Mouse (Mus musculus): Measurements from ENCODE around the gene Selenoo. TPM values are rescaled to one million over a fixed set of nuclear protein-coding genes. Genes with fewer than 3 reads are reported as not detected.

Gene Selenoo
- total and polyA plus RNA-seq, 2 experiments, result 91.0 to 122 TPM

DNA sequence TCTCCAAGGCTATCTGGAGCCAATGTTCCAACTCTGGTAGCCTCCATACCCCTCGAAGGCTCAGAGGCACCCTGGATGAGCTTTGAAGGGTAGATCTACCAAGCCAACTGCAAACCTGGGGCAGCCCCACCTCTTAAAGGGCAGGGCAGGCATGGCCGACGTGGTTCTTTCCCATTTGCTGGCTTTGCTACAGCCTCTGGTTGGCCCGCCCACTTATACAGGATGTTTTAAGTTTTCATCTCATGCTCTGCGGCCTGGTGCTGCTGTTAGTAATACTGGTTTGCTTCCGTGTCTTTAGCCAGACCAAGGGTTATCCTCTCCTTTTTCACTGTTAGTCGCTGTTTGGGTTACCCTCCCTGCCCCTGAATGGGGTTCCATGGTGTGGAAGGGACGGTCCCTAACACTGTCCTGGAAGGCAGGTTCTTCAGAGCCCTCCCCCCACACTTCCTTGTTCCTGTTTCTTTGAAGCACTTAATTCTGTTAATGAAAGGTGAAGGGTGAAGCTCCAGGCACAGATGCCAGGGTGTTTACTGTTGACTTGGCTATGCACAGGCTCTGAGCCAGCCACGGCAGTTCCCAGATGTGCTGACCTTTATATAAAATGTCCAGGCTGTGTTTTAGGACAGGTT lies 10.6 kb upstream of the Selenoo start:
- peaks cover 4% of the 10 kb centered on the region; the same call in 1 of the 2 replicates for H3K36me3 ChIP-seq (ENCODE audit: control insufficient read depth, insufficient read depth, low read length)
- peaks cover 17% of the 10 kb centered on the region for H3K4me1 ChIP-seq (ENCODE audit: control insufficient read depth, insufficient read depth, low read length)
- WGBS, result 5% methylated on average over 9 of the region's 9 CpGs
- DNase-seq (ENCODE audit: extremely low read depth, low read depth, low spot score), result peak; percentile 88
- H3K27ac ChIP-seq (replicated peaks; ENCODE audit: insufficient read depth, low read depth, low read length), result peak overlapping the region; percentile 97
- no peaks in the 10 kb centered on the region for H3K27me3 ChIP-seq (ENCODE audit: control insufficient read depth, insufficient read depth, low read length)
- H3K79me2 ChIP-seq (ENCODE audit: control insufficient read depth, insufficient read depth, low read length), result peaks cover 21% of the 10 kb centered on the region; the same call in 1 of the 2 replicates
- peak overlapping the region; percentile 96 for H3K4me3 ChIP-seq (ENCODE audit: insufficient read depth, low read depth, low read length)
- peak overlapping the region; percentile 96 for H3K9ac ChIP-seq (ENCODE audit: low read depth, low read length)
- TF ChIP-seq CTCF (IDR thresholded peaks at IDR 0.05; ENCODE audit: low read depth, low read length), result no peak
- peak; percentile 82 for TF ChIP-seq POLR2A (IDR thresholded peaks at IDR 0.05; ENCODE audit: extremely low read depth, insufficient read depth, low read length)

DNA sequence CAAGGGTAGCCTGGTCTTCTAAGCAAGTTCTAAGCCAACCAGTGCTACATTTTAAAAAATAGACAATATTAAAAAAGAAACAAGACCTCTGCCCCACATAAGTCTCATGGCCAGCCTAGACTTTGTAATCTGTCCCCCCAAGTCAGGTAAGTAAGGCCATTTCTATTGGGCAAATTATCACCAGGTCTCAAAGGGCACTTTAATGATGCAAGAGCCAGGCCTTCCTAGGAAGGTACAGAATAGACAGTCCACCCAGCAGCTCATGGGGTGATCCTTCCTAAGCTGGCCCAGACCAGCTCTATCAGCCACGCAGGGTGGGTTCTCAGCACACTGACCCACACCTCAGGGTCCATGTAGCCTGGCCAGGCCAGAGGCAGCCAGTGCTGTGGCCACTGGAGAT lies 5.0 kb upstream of the Selenoo start:
- H3K36me3 ChIP-seq (ENCODE audit: control insufficient read depth, insufficient read depth, low read length), result peaks cover 12% of the 10 kb centered on the region; the same call in 1 of the 2 replicates
- H3K79me2 ChIP-seq (ENCODE audit: control insufficient read depth, insufficient read depth, low read length), result peaks cover 7% of the 10 kb centered on the region; the same call in 1 of the 2 replicates
- peak overlapping the region; percentile 94 for H3K27ac ChIP-seq (replicated peaks; ENCODE audit: insufficient read depth, low read depth, low read length)
- no peak overlapping the region for H3K4me3 ChIP-seq (ENCODE audit: insufficient read depth, low read depth, low read length)
- TF ChIP-seq POLR2A (IDR thresholded peaks at IDR 0.05; ENCODE audit: extremely low read depth, insufficient read depth, low read length) (no peak), CTCF (IDR thresholded peaks at IDR 0.05; ENCODE audit: low read depth, low read length) (no peak)
- 33% methylated on average over 1 of the region's 1 CpGs for WGBS
- no peaks in the 10 kb centered on the region for H3K27me3 ChIP-seq (ENCODE audit: control insufficient read depth, insufficient read depth, low read length)
- peak; percentile 91 for DNase-seq (ENCODE audit: extremely low read depth, low read depth, low spot score)
- H3K9ac ChIP-seq (ENCODE audit: low read depth, low read length), result peak overlapping the region; percentile 54
- H3K4me1 ChIP-seq (ENCODE audit: control insufficient read depth, insufficient read depth, low read length), result peaks cover 28% of the 10 kb centered on the region

DNA sequence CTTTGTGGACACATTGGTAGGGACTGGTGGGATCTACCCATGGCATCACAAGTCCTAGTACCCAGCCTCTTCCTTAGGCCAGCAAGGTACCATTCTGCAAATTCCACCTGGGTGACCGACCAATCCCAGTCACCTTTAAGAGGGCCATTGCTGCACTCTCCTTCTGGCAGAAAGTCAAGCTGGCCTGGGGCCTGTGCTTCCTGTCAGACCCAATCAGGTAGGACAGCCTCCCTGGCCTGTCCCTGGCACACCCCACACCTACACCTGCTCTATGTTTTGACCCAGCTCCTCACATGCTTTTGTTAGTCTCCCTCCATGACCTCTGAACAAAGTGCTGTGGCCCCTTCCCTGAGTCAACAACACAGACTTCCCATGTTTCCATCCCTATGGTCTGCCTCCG lies 4.1 kb upstream of the Selenoo start:
- DNase-seq (ENCODE audit: extremely low read depth, low read depth, low spot score), result peak; percentile 61
- peaks cover 9% of the 10 kb centered on the region; the same call in 1 of the 2 replicates for H3K36me3 ChIP-seq (ENCODE audit: control insufficient read depth, insufficient read depth, low read length)

DNA sequence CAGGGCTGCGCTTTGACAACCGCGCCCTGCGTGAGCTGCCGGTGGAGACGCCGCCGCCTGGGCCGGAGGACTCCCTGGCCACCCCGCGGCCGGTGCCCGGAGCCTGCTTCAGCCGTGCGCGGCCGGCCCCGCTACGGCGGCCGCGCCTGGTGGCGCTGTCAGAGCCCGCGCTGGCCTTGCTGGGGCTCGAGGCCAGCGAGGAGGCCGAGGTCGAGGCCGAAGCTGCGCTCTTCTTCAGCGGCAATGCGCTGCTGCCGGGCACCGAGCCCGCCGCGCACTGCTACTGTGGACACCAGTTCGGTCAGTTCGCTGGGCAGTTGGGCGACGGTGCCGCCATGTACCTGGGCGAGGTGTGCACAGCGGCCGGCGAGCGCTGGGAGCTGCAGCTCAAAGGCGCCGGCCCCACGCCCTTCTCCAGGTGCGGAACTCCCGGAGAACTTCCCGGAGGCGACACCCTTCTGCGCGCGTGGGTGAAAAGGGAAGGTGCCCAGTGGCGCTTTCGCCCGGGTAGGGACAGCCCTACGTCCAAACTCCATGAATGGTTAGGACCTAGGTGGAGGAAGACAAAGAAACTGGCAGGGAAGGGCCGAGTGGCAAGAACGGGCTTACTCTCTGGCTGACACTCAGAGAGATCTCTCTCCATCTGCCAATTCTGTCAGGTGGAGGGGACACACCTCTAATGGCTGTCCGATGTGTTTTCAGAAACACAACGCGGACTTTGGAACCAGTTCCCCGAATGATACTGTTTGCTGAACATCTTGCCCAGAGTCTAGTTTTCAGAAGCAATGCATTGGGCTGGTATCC lies 566 bp downstream of the Selenoo start:
- Histone ChIP-seq H3K27ac (replicated peaks; ENCODE audit: insufficient read depth, low read depth, low read length) (peak overlapping the region; percentile 99), H3K36me3 (ENCODE audit: control insufficient read depth, insufficient read depth, low read length) (peaks cover 21% of the 10 kb centered on the region), H3K79me2 (ENCODE audit: control insufficient read depth, insufficient read depth, low read length) (peaks cover 11% of the 10 kb centered on the region; the same call in 1 of the 2 replicates), H3K4me3 (ENCODE audit: insufficient read depth, low read depth, low read length) (peak overlapping the region; percentile 89), H3K4me1 (ENCODE audit: control insufficient read depth, insufficient read depth, low read length) (peaks cover 20% of the 10 kb centered on the region), H3K27me3 (ENCODE audit: control insufficient read depth, insufficient read depth, low read length) (no peaks in the 10 kb centered on the region), H3K9ac (ENCODE audit: low read depth, low read length) (peak overlapping the region; percentile 99)
- WGBS, result 1% methylated on average over 68 of the region's 68 CpGs
- TF ChIP-seq POLR2A (IDR thresholded peaks at IDR 0.05; ENCODE audit: extremely low read depth, insufficient read depth, low read length), result peak; percentile 44
- TF ChIP-seq CTCF (IDR thresholded peaks at IDR 0.05; ENCODE audit: low read depth, low read length), result no peak
- peak; percentile 99 for DNase-seq (ENCODE audit: extremely low read depth, low read depth, low spot score)

More for the DNA sequence above, 4.1 kb upstream of the Selenoo start:
- Histone ChIP-seq H3K27ac (replicated peaks; ENCODE audit: insufficient read depth, low read depth, low read length) (peak overlapping the region; percentile 83), H3K79me2 (ENCODE audit: control insufficient read depth, insufficient read depth, low read length) (peaks cover 11% of the 10 kb centered on the region; the same call in 1 of the 2 replicates), H3K9ac (ENCODE audit: low read depth, low read length) (peak overlapping the region; percentile 54), H3K4me3 (ENCODE audit: insufficient read depth, low read depth, low read length) (no peak overlapping the region), H3K27me3 (ENCODE audit: control insufficient read depth, insufficient read depth, low read length) (no peaks in the 10 kb centered on the region), H3K4me1 (ENCODE audit: control insufficient read depth, insufficient read depth, low read length) (peaks cover 28% of the 10 kb centered on the region)
- WGBS, result 37% methylated on average over 2 of the region's 2 CpGs
- no peak for TF ChIP-seq CTCF (IDR thresholded peaks at IDR 0.05; ENCODE audit: low read depth, low read length)
- TF ChIP-seq POLR2A (IDR thresholded peaks at IDR 0.05; ENCODE audit: extremely low read depth, insufficient read depth, low read length), result no peak

DNA sequence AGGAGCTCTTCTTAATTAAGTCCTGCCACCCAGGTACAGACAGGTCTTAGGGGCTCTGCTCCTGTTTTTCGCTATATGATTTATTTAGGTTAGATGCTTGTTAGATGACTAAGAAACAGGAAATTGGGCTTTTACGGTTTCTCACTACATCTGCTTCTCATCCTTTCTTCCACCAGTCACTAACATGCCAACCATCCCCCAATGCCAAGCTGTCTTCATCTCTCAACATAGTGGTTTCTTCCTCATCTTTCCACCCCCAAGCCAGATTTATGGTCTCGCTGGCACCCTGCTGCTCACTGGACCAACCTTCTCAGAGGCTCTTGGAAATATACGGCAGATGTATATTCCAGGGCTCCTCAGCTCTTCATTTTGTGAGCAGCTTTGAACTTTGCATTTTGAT lies 1.8 kb downstream of the Selenoo start:
- Histone ChIP-seq H3K27ac (replicated peaks; ENCODE audit: insufficient read depth, low read depth, low read length) (peak overlapping the region; percentile 95), H3K9ac (ENCODE audit: low read depth, low read length) (no peak overlapping the region), H3K4me1 (ENCODE audit: control insufficient read depth, insufficient read depth, low read length) (peaks cover 13% of the 10 kb centered on the region), H3K27me3 (ENCODE audit: control insufficient read depth, insufficient read depth, low read length) (no peaks in the 10 kb centered on the region), H3K4me3 (ENCODE audit: insufficient read depth, low read depth, low read length) (no peak overlapping the region), H3K36me3 (ENCODE audit: control insufficient read depth, insufficient read depth, low read length) (peaks cover 27% of the 10 kb centered on the region), H3K79me2 (ENCODE audit: control insufficient read depth, insufficient read depth, low read length) (peaks cover 6% of the 10 kb centered on the region; the same call in 1 of the 2 replicates)
- TF ChIP-seq POLR2A (IDR thresholded peaks at IDR 0.05; ENCODE audit: extremely low read depth, insufficient read depth, low read length), result no peak
- no peak for TF ChIP-seq CTCF (IDR thresholded peaks at IDR 0.05; ENCODE audit: low read depth, low read length)
- no peak for DNase-seq (ENCODE audit: extremely low read depth, low read depth, low spot score)
- 94% methylated on average over 4 of the region's 4 CpGs for WGBS

Measured in liver, adult 2 months (tissue).